ENCODE assay signal across 8 mouse cellular contexts in genomic region chr12:83521083-83521482, GRCm38 (mm10). TPM values are rescaled to one million over a fixed set of nuclear protein-coding genes. Genes with fewer than 3 reads are reported as not detected.
A peak's percentile ranks its signal among the peaks of the same experiment; 100 is the strongest.
DNase-seq lines count a peak whose midpoint lies in the region; ATAC-seq and TF ChIP-seq lines count a peak whose summit lies in the region.

No protein-coding gene starts in this region.

- dilution Hi-C loops in CH12.LX (cut with MboI; ENCODE audit: extremely low pct_ligation_motif_present, extremely low pct_unique_long_range_greater_than_20kb, low sequenced_read_pairs) = no loop called here

- in situ Hi-C loops in CH12.LX (cut with MboI; ENCODE audit: low pct_ligation_motif_present, low pct_unique_long_range_greater_than_20kb, low sequenced_read_pairs) = no loop called here

- H3K4me3 ChIP-seq in heart, embryonic 11.5 days (ENCODE audit: low read depth, low read length) = peak overlapping the region; percentile 64
- H3K4me3 ChIP-seq in CH12.LX (replicated peaks in 1 of 3; ENCODE audit: low read depth in 2 of 3, low read length in 2 of 3, poor library complexity in 1 of 3) = peak overlapping the region; percentile 73 to 93 (median 78)
- H3K4me3 ChIP-seq in hindbrain, embryonic 11.5 days (ENCODE audit: low read depth, low read length) = peak overlapping the region; percentile 74
- H3K4me3 ChIP-seq in midbrain, embryonic 11.5 days (ENCODE audit: low read depth, low read length) = peak overlapping the region; percentile 70

- ATAC-seq in heart, embryonic 11.5 days (replicated peaks; ENCODE audit: insufficient number of reproducible peaks, low FRiP score, low TSS enrichment) = no peak
- no peak for ATAC-seq in hindbrain, embryonic 11.5 days (ENCODE audit: low FRiP score)
- no peak for ATAC-seq in midbrain, embryonic 11.5 days (ENCODE audit: low FRiP score)

- TF ChIP-seq RAD21 in CH12.LX (IDR thresholded peaks at IDR 0.05; ENCODE audit: low read depth, low read length) = no peak

- H3K27me3 ChIP-seq in heart, embryonic 11.5 days (ENCODE audit: control insufficient read depth, insufficient read depth, low read length) = no peaks in the 10 kb centered on the region
- H3K27me3 ChIP-seq in CH12.LX (replicated peaks) = no peaks in the 10 kb centered on the region
- H3K27me3 ChIP-seq in hindbrain, embryonic 11.5 days (ENCODE audit: control insufficient read depth, insufficient read depth, low read length) = no peaks in the 10 kb centered on the region
- no peaks in the 10 kb centered on the region for H3K27me3 ChIP-seq in midbrain, embryonic 11.5 days (ENCODE audit: control insufficient read depth, insufficient read depth, low read length)

- TF ChIP-seq POLR2A in CH12.LX (IDR thresholded peaks at IDR 0.05; ENCODE audit: low read depth, low read length) = no peak

- H3K36me3 ChIP-seq in heart, embryonic 11.5 days (ENCODE audit: control insufficient read depth, insufficient read depth, low read length) = no peaks in the 10 kb centered on the region
- H3K36me3 ChIP-seq in CH12.LX (replicated peaks in 1 of 2; ENCODE audit: control insufficient read depth in 1 of 2, insufficient read depth in 1 of 2, low read length in 1 of 2) = peaks cover 0 to 12% of the 10 kb centered on the region in 2 experiments
- no peaks in the 10 kb centered on the region for H3K36me3 ChIP-seq in hindbrain, embryonic 11.5 days (ENCODE audit: control insufficient read depth, insufficient read depth, low read length)
- no peaks in the 10 kb centered on the region for H3K36me3 ChIP-seq in midbrain, embryonic 11.5 days (ENCODE audit: control insufficient read depth, insufficient read depth, low read length)

- H3K9ac ChIP-seq in heart, embryonic 11.5 days (ENCODE audit: low read depth, low read length) = peak overlapping the region; percentile 82; the same call in 1 of the 2 replicates
- peak overlapping the region; percentile 49 for H3K9ac ChIP-seq in CH12.LX (ENCODE audit: insufficient read depth, low read depth)
- H3K9ac ChIP-seq in hindbrain, embryonic 11.5 days (ENCODE audit: low read depth, low read length) = peak overlapping the region; percentile 71; the same call in 1 of the 2 replicates
- H3K9ac ChIP-seq in midbrain, embryonic 11.5 days (ENCODE audit: low read length) = peak overlapping the region; percentile 68; the same call in 1 of the 2 replicates

- H3K27ac ChIP-seq in heart, embryonic 11.5 days (ENCODE audit: low read depth, low read length) = no peak overlapping the region
- H3K27ac ChIP-seq in CH12.LX (ENCODE audit: insufficient read depth, low read depth) = no peak overlapping the region
- no peak overlapping the region for H3K27ac ChIP-seq in hindbrain, embryonic 11.5 days (ENCODE audit: low read depth, low read length)
- H3K27ac ChIP-seq in midbrain, embryonic 11.5 days (ENCODE audit: low read depth, low read length) = no peak overlapping the region

- WGBS in heart, embryonic 11.5 days (ENCODE audit: insufficient replicate concordance) = 32% methylated on average over 8 of the region's 8 CpGs
- 60% methylated on average over 8 of the region's 8 CpGs for WGBS in hindbrain, embryonic 11.5 days
- WGBS in midbrain, embryonic 11.5 days = 50% methylated on average over 8 of the region's 8 CpGs

- DNase-seq in heart, adult 11 months = no peak
- DNase-seq in CH12.LX (ENCODE audit: extremely low read depth) (no peak), adipocyte (ENCODE audit: low spot score) (no peak)
- DNase-seq in hindbrain, embryonic 11.5 days (ENCODE audit: low spot score) = no peak
- DNase-seq in midbrain, embryonic 11.5 days (ENCODE audit: low spot score, missing footprints) = peak; percentile 86
- no peak for DNase-seq in adrenal gland, adult 18-20 months (ENCODE audit: low spot score in 2 of 2)
- DNase-seq in left cerebral cortex, postnatal 36 days (ENCODE audit: low spot score in 2 of 2) = no peak

- H3K79me2 ChIP-seq in CH12.LX (replicated peaks; ENCODE audit: control insufficient read depth, extremely low read depth, insufficient read depth, poor library complexity, severe bottlenecking) = 0 out of 2 replicates have a peak, but pooled peaks cover 2% of the 10 kb centered on the region

- no peak for TF ChIP-seq EP300 in CH12.LX (IDR thresholded peaks at IDR 0.05; ENCODE audit: low read length)

- peak overlapping the region; percentile 71 for H3K4me2 ChIP-seq in heart, embryonic 11.5 days
- peak overlapping the region; percentile 85 for H3K4me2 ChIP-seq in CH12.LX (ENCODE audit: insufficient read depth, low read depth, poor library complexity, severe bottlenecking)
- peak overlapping the region; percentile 62 for H3K4me2 ChIP-seq in hindbrain, embryonic 11.5 days (replicated peaks; ENCODE audit: low read depth, low read length)
- peak overlapping the region; percentile 54 for H3K4me2 ChIP-seq in midbrain, embryonic 11.5 days

- intact Hi-C loops in left cerebral cortex, postnatal 36 days (cut with DNase I) = no loop called here

- no peaks in the 10 kb centered on the region for H3K9me3 ChIP-seq in heart, embryonic 11.5 days (replicated peaks; ENCODE audit: control insufficient read depth, low read length)
- H3K9me3 ChIP-seq in CH12.LX (replicated peaks; ENCODE audit: low read length) = no peaks in the 10 kb centered on the region
- H3K9me3 ChIP-seq in hindbrain, embryonic 11.5 days (ENCODE audit: control insufficient read depth, low read length) = no peaks in the 10 kb centered on the region
- no peaks in the 10 kb centered on the region for H3K9me3 ChIP-seq in midbrain, embryonic 11.5 days (ENCODE audit: control insufficient read depth, low read length)

- peaks cover 17% of the 10 kb centered on the region for H3K4me1 ChIP-seq in heart, embryonic 11.5 days (ENCODE audit: control insufficient read depth, insufficient read depth, low read length)
- peaks cover 3 to 26% of the 10 kb centered on the region in 2 experiments; a peak in 3 of 4 replicates for H3K4me1 ChIP-seq in CH12.LX (ENCODE audit: control insufficient read depth in 1 of 2, insufficient read depth in 2 of 2)
- H3K4me1 ChIP-seq in hindbrain, embryonic 11.5 days (replicated peaks; ENCODE audit: control insufficient read depth, insufficient read depth, low read length) = no peaks in the 10 kb centered on the region
- H3K4me1 ChIP-seq in midbrain, embryonic 11.5 days (ENCODE audit: control insufficient read depth, insufficient read depth, low read length) = peaks cover 4% of the 10 kb centered on the region; the same call in 1 of the 2 replicates

- TF ChIP-seq CTCF in CH12.LX (conservative IDR thresholded peaks at IDR 0.05 in 1 of 2, IDR thresholded peaks at IDR 0.05 in 1 of 2; ENCODE audit: low read depth in 2 of 2, low read length in 2 of 2) = no peak

TF ChIP-seq in CH12.LX, 34 proteins besides CTCF, POLR2A, EP300 and RAD21:
- no peak for TF ChIP-seq IRF4 (IDR thresholded peaks at IDR 0.05; ENCODE audit: low read depth, low read length)
- no peak for TF ChIP-seq MAFK (IDR thresholded peaks at IDR 0.05; ENCODE audit: insufficient replicate concordance, low read length)
- TF ChIP-seq ZMIZ1 (IDR thresholded peaks at IDR 0.05; ENCODE audit: low read depth, low read length) = no peak
- no peak for TF ChIP-seq PAX5 (IDR thresholded peaks at IDR 0.05; ENCODE audit: low read length)
- TF ChIP-seq MAX (IDR thresholded peaks at IDR 0.05; ENCODE audit: low read length) = no peak
- TF ChIP-seq ELF1 (IDR thresholded peaks at IDR 0.05; ENCODE audit: low read depth, low read length) = no peak
- no peak for TF ChIP-seq POLR2AphosphoS2 (IDR thresholded peaks at IDR 0.05; ENCODE audit: low read depth, low read length)
- no peak for TF ChIP-seq ETS1 (conservative IDR thresholded peaks at IDR 0.05; ENCODE audit: low read depth, low read length)
- no peak for TF ChIP-seq ZNF384 (IDR thresholded peaks at IDR 0.05; ENCODE audit: low read depth, low read length)
- no peak for TF ChIP-seq MAZ (IDR thresholded peaks at IDR 0.05; ENCODE audit: low read depth, low read length)
- TF ChIP-seq RCOR1 (conservative IDR thresholded peaks at IDR 0.05; ENCODE audit: low read depth, low read length) = no peak

RNA-seq across cellular contexts. Expression of gene Dcaf4, which starts 0.8 kb away (rescaled TPM):
- 23.8 and 24.1 TPM in 2 replicates for polyA plus RNA-seq in heart, embryonic 11.5 days (2014; fragmentation: Nextera tagmentation; extraction: Ambion mirVana)
- total RNA-seq in CH12.LX (2012; rRNA removed) (22.0 and 22.1 TPM in 2 replicates), CH12.LX (2014; rRNA removed) (21.5 and 23.6 TPM in 2 replicates)
- 17.3 and 19.4 TPM in 2 replicates for polyA plus RNA-seq in CH12.LX (2012; ENCODE audit: insufficient read length, low read depth)
- 25.0 and 26.5 TPM in 2 replicates for polyA plus RNA-seq in hindbrain, embryonic 11.5 days (2014; fragmentation: Nextera tagmentation; extraction: Ambion mirVana)
- polyA plus RNA-seq in midbrain, embryonic 11.5 days (2014; fragmentation: Nextera tagmentation; extraction: Ambion mirVana) = 21.3 and 23.8 TPM in 2 replicates
- 10 to 100 TPM; 28.5 to 36.1 TPM for total RNA-seq in adrenal gland, adult 18-20 months (2021)
- total RNA-seq in left cerebral cortex, postnatal 36 days (2021) = 10 to 100 TPM; 28.7 to 32.3 TPM

RNA-seq across cellular contexts. Expression of gene Dpf3, which starts 33.6 kb away (rescaled TPM):
- polyA plus RNA-seq in heart, embryonic 11.5 days (2014; fragmentation: Nextera tagmentation; extraction: Ambion mirVana) = 29.7 TPM in 2 replicates
- 0.42 TPM in 2 replicates for total RNA-seq in CH12.LX (2012; rRNA removed)
- total RNA-seq in CH12.LX (2014; rRNA removed) = 0.85 and 1.2 TPM in 2 replicates
- polyA plus RNA-seq in CH12.LX (2012; ENCODE audit: insufficient read length, low read depth) = 1.2 and 3.2 TPM in 2 replicates
- polyA plus RNA-seq in hindbrain, embryonic 11.5 days (2014; fragmentation: Nextera tagmentation; extraction: Ambion mirVana) = 17.0 and 23.5 TPM in 2 replicates
- polyA plus RNA-seq in midbrain, embryonic 11.5 days (2014; fragmentation: Nextera tagmentation; extraction: Ambion mirVana) = 11.3 and 13.7 TPM in 2 replicates
- 1 to 10 TPM; 7.3 to 7.7 TPM for total RNA-seq in adrenal gland, adult 18-20 months (2021)
- 1 to 10 TPM; 4.4 to 7.8 TPM for total RNA-seq in left cerebral cortex, postnatal 36 days (2021)
